Mouse (Mus musculus) hindbrain, embryonic 12.5 days (tissue): ENCODE data around the gene Nisch. TPM values are rescaled to one million over a fixed set of nuclear protein-coding genes. Genes with fewer than 3 reads are reported as not detected.

ENCODE experiments used
- ATAC-seq: fragments of 200-750 bp; cut with Nextera tagmentation; 2 replicates; pipeline ENCODE4 v1.8.0; 2017; ENCODE audit warnings: moderate TSS enrichment; ENCODE audit not compliant: low FRiP score
- H3K27ac ChIP-seq: fragments of 300-500 bp; sonication (generic); 2 replicates; pipeline ENCODE4 v1.5.1; 2016; ENCODE audit warnings: mild to moderate bottlenecking
- H3K27me3 ChIP-seq: fragments of 300-500 bp; sonication (generic); 2 replicates; pipeline ENCODE4 v1.6.1; 2016; ENCODE audit warnings: mild to moderate bottlenecking
- H3K36me3 ChIP-seq: fragments of 300-500 bp; sonication (generic); 2 replicates; pipeline ENCODE4 v1.6.1; 2016; ENCODE audit warnings: mild to moderate bottlenecking
- H3K4me1 ChIP-seq: fragments of 300-500 bp; sonication (generic); 2 replicates; pipeline ENCODE4 v1.6.1; 2016
- H3K4me2 ChIP-seq: fragments of 300-500 bp; sonication (generic); replicated peaks from 2 replicates; pipeline ENCODE4 v1.6.1; 2016; ENCODE audit warnings: mild to moderate bottlenecking
- H3K4me3 ChIP-seq: fragments of 300-500 bp; sonication (generic); 2 replicates; pipeline ENCODE4 v1.5.1; 2016; ENCODE audit warnings: mild to moderate bottlenecking
- H3K9ac ChIP-seq: fragments of 300-500 bp; sonication (generic); 2 replicates; pipeline ENCODE4 v1.6.1; 2016; ENCODE audit warnings: mild to moderate bottlenecking, moderate library complexity
- H3K9me3 ChIP-seq: fragments of 300-500 bp; sonication (generic); replicated peaks from 2 replicates; pipeline ENCODE4 v1.6.1; 2016; ENCODE audit warnings: mild to moderate bottlenecking
- WGBS: fragments of 180-500 bp; shearing (Covaris S2); methylation state at CpG from one replicate; pipeline ENCODE4 v1.1.7; 2016; 5-methylcytosine and 5-hydroxymethylcytosine counted together
- polyA plus RNA-seq: library from polyadenylated mRNA; unstranded; fragments of >200 nt; fragmentation: Nextera tagmentation; extraction: Ambion mirVana; gene quantifications from 2 replicates; pipeline ENCODE4 v1.2.1, GENCODE M21; 2016

The Nisch gene
- polyA plus RNA-seq, 1 experiment from 2014 or later, result 474 TPM

- Histone ChIP-seq H3K27ac (peak overlapping the region; percentile 92), H3K36me3 (peaks cover 20% of the 10 kb centered on the region), H3K27me3 (no peaks in the 10 kb centered on the region), H3K4me3 (peak overlapping the region; percentile 86), H3K4me1 (peaks cover 50% of the 10 kb centered on the region), H3K9ac (peak overlapping the region; percentile 94), H3K9me3 (no peaks in the 10 kb centered on the region), H3K4me2 (peak overlapping the region; percentile 89)
- peak; percentile 31 for ATAC-seq
- WGBS, result 0% methylated on average over 43 of the region's 43 CpGs
These were observed 85.4 kb downstream of the Nisch start for GRCm38 (mm10) chr14:31131272-31131821.

DNA sequence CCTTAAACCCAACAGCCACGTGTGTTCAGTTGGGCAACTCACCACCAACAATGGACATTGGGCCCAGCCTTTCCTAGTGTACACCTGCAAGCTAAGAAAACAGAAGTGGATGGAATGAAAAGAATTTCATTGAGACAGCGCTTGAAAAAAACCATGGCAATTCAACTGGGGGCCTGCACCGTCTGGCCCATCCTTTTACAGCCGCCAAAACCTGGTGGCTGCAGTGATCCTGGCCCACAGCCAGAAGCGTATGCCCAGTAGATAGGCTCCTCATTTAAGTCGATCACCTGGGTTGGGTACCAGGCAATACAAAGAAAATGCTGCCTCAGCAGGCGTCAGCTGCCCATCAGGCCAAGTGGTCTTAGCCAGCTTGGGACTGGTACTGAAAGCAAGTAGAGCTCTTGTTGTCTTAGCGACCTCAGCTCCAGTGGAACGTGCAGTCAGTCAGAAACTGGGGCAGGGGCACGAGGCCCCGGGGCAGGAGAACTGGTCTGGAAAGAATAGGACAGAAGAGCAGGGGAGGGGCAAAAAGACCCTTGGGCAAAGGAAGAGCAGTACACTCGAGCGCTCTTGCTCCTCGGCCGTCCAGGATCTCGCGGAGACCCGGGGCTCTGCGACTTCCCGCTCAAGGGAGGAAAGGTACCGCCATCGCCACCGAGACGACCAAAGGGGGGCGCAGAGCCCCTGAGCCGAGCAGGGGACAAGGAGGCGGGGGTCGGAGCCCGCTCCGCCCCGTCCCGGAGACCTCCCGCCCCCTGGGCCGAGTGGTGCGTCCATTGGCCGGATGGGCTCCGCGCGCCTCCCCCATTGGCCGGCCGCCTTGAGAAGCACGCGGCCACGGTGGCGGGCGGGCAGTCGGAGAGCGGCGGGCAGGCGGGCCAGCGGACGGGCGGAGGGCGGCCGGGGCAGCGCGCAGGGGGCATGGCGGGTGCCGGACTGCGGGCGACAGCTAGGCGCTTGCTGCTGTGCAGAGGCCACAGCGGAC, 86.2 kb downstream of the Nisch start, which contains the start of gene Nt5dc2:
Nt5dc2 (plus strand) TSS at position 818 of the 985 bp plus-strand sequence.
- WGBS, result 5% methylated on average over 51 of the region's 63 CpGs

DNA sequence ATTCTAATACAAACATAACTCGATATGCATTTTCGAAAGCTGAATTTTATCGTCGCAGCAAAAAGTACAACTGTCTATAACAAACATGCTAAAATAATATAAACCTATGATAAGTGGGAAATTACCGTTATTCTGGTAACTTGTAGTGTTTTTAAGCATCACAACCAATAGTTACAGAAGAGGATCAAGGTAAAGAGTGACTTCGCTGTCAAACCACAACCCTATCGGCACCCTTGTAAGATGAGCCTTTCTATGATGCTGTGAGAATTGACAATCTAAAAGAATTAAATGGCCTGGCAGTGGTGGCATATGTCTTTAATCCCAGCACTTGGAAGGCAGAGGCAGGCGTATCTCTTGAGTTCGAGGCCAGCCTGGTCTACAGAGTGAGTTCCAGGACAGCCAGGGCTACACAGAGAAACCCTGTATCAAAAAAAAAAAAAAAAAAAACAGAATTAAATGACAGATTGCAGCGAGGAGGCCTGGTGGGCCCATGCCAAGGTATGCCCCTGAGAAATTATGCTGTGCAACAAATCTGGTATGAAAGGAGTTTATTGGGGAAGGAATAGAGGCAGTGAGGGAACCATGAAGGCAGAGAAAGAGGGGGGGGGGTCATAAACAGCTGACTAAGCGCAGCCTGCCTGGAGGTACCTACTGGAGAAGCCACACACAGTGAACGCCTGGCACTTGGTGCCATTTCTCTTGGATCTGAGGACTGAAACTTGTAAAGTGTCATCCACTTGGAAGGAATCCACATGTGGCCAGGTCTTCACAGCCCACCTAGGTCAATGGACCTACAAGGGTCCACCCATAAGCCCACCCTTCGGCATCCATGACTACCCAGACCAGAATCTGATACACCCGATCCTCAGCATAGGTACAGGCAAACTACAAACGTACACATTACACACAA, 87.2 kb downstream of the Nisch start:
- Histone ChIP-seq H3K4me2 (peak overlapping the region; percentile 92), H3K4me3 (peak overlapping the region; percentile 79), H3K9me3 (no peaks in the 10 kb centered on the region), H3K4me1 (peaks cover 57% of the 10 kb centered on the region), H3K36me3 (peaks cover 2% of the 10 kb centered on the region), H3K27ac (peak overlapping the region; percentile 92), H3K27me3 (no peaks in the 10 kb centered on the region), H3K9ac (no peak overlapping the region)
- ATAC-seq, result no peak
- WGBS, result 67% methylated on average over 15 of the region's 15 CpGs

More for the DNA sequence above, 86.2 kb downstream of the Nisch start, which contains the start of gene Nt5dc2:
- Histone ChIP-seq H3K27ac (peak within 1 kb of the TSS; percentile 92), H3K4me3 (peak within 1 kb of the TSS; percentile 86), H3K36me3 (peaks cover 11% of the 10 kb centered on the region), H3K4me2 (peak within 1 kb of the TSS; percentile 89), H3K9ac (peak within 1 kb of the TSS; percentile 94), H3K9me3 (no peaks in the 10 kb centered on the region), H3K4me1 (peaks cover 56% of the 10 kb centered on the region), H3K27me3 (no peaks in the 10 kb centered on the region)
- ATAC-seq, result peak; percentile 84

DNA sequence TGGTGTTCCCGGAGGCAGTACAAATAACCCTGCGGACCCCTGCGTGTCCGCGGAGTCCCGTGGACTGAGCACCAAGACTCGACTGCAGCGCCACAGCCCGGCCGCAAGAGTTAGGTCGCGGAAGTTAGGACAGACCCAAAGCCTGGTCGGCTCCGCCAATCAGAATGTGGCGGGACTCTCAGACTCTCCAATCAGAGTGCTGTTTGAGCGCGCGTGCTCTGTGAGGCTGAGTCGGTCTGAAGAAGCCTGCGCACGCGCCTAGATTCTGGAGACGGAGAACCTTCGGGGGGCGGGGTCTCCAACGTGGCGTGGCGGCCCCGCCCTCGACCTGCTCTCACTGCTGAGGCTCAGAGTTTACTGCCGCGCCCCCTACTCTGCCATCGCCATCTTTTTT, 87.9 kb downstream of the Nisch start, which contains the start of gene Smim4:
Smim4 (minus strand) TSS at position 131 of the 394 bp plus-strand sequence.
- Histone ChIP-seq H3K27me3 (no peaks in the 10 kb centered on the region), H3K36me3 (no peaks in the 10 kb centered on the region), H3K4me1 (peaks cover 57% of the 10 kb centered on the region), H3K9me3 (no peaks in the 10 kb centered on the region), H3K4me3 (peak within 1 kb of the TSS; percentile 79), H3K27ac (peak within 1 kb of the TSS; percentile 92), H3K9ac (peak within 1 kb of the TSS; percentile 78), H3K4me2 (peak within 1 kb of the TSS; percentile 92)
- ATAC-seq, result peak; percentile 95
- 0% methylated on average over 33 of the region's 33 CpGs for WGBS

DNA sequence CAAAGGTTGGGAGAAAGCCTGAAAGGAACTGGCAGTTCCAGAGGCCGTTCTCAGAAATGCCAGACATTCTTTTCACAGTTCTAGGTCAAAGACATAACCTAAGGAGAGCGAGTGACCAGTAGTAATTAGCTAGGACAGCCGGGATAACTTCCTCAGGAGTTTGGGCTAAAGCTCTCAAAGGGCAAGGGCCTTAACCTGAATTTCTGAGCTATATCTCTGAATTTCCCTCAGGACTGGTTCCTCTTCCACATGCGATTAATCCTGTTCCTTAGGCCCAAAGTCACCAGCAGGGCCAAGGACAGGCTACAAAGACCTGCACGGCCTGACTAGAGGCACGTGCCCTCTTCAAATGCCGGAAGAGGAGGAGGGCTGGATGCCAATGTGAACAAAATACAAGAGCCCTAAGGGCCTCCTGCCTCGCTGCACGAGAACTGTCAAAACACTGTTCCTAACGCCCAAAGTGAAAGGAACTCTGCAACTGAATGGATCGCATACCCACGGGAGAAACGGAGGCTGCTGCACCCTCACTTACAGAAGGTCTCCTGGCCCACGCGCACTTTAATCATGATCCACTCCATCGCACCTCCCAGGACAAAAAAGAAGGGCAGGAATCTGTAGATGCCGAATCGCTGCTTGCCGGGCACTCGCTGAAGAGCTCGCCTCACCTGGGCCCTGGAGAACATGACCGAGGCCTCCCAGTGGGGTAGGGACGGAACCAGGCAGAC, 88.5 kb downstream of the Nisch start:
- ATAC-seq, result peak; percentile 9; the same call in 1 of the 2 replicates
- peak overlapping the region; percentile 92 for H3K4me2 ChIP-seq
- 0 out of 2 replicates have a peak, but pooled peaks cover 2% of the 10 kb centered on the region for H3K36me3 ChIP-seq
- no peaks in the 10 kb centered on the region for H3K9me3 ChIP-seq
- H3K27ac ChIP-seq, result peak overlapping the region; percentile 76
- H3K9ac ChIP-seq, result peak overlapping the region; percentile 78
- no peaks in the 10 kb centered on the region for H3K27me3 ChIP-seq
- peak overlapping the region; percentile 79 for H3K4me3 ChIP-seq
- 3% methylated on average over 23 of the region's 23 CpGs for WGBS
- H3K4me1 ChIP-seq, result peaks cover 51% of the 10 kb centered on the region

- Histone ChIP-seq H3K4me2 (0 out of 2 replicates have a peak overlapping the region, but pooled peaks have one; percentile 40), H3K36me3 (0 out of 2 replicates have a peak, but pooled peaks cover 7% of the 10 kb centered on the region), H3K9ac (no peak overlapping the region), H3K27me3 (no peaks in the 10 kb centered on the region), H3K4me3 (no peak overlapping the region), H3K27ac (no peak overlapping the region), H3K9me3 (no peaks in the 10 kb centered on the region), H3K4me1 (peaks cover 37% of the 10 kb centered on the region)
- ATAC-seq, result no peak
- WGBS, result 92% methylated on average over 8 of the region's 8 CpGs
These were observed 89.9 kb downstream of the Nisch start for GRCm38 (mm10) chr14:31126826-31127225.

GRCm38 (mm10) chr14:31125106-31126075, 91.4 kb downstream of the Nisch start:
- Histone ChIP-seq H3K27me3 (no peaks in the 10 kb centered on the region), H3K9me3 (no peaks in the 10 kb centered on the region), H3K9ac (no peak overlapping the region), H3K4me2 (no peak overlapping the region), H3K4me1 (peaks cover 33% of the 10 kb centered on the region), H3K4me3 (no peak overlapping the region), H3K36me3 (peaks cover 15% of the 10 kb centered on the region), H3K27ac (0 out of 2 replicates have a peak overlapping the region, but pooled peaks have one; percentile 30)
- ATAC-seq, result no peak
- WGBS, result 68% methylated on average over 9 of the region's 9 CpGs

Other genes starting within 250 kb of the Nisch start
- 73.0 and 76.5 TPM in 2 replicates for gene Glt8d1, start 215.5 kb downstream of the Nisch start, polyA plus RNA-seq
- 301 and 319 TPM in 2 replicates for gene Spcs1, start 215.3 kb downstream of the Nisch start, polyA plus RNA-seq
- 191 and 194 TPM in 2 replicates for gene Pbrm1, start 197.8 kb downstream of the Nisch start, polyA plus RNA-seq
- 75.6 and 82.5 TPM in 2 replicates for gene Gnl3, start 197.8 kb downstream of the Nisch start, polyA plus RNA-seq
- 54.3 and 63.9 TPM in 2 replicates for gene Smim4, start 88.0 kb downstream of the Nisch start, polyA plus RNA-seq
- gene Nt5dc2, start 85.9 kb downstream of the Nisch start, polyA plus RNA-seq, result 401 and 429 TPM in 2 replicates
- 29.7 and 33.9 TPM in 2 replicates for gene Stab1, start 48.3 kb downstream of the Nisch start, polyA plus RNA-seq
- gene Tnnc1, start 8.6 kb downstream of the Nisch start, polyA plus RNA-seq, result 10.5 and 49.9 TPM in 2 replicates
- gene Sema3g, start 914 bp upstream of the Nisch start, polyA plus RNA-seq, result 0.79 and 1.2 TPM in 2 replicates
- gene Phf7, start 34.4 kb upstream of the Nisch start, polyA plus RNA-seq, result 12.4 TPM in 2 replicates
- 110 and 112 TPM in 2 replicates for gene Bap1, start 34.5 kb upstream of the Nisch start, polyA plus RNA-seq
- gene Dnah1, start 107.0 kb upstream of the Nisch start, polyA plus RNA-seq, result 6.4 and 6.5 TPM in 2 replicates
- 53.1 and 61.7 TPM in 2 replicates for gene Capn7, start 119.7 kb upstream of the Nisch start, polyA plus RNA-seq
- 54.9 and 68.0 TPM in 2 replicates for gene Sh3bp5, start 219.1 kb upstream of the Nisch start, polyA plus RNA-seq